Mouse (Mus musculus) Muller cell, postnatal 12 days (primary cell): ENCODE results near the gene Rsrp1.

Experiments used
- DNase-seq: peaks from one replicate; pipeline ENCODE4 v3.0.0-alpha.2; 2015; ENCODE audit errors: inconsistent ontology term

Rsrp1 gene

DNA sequence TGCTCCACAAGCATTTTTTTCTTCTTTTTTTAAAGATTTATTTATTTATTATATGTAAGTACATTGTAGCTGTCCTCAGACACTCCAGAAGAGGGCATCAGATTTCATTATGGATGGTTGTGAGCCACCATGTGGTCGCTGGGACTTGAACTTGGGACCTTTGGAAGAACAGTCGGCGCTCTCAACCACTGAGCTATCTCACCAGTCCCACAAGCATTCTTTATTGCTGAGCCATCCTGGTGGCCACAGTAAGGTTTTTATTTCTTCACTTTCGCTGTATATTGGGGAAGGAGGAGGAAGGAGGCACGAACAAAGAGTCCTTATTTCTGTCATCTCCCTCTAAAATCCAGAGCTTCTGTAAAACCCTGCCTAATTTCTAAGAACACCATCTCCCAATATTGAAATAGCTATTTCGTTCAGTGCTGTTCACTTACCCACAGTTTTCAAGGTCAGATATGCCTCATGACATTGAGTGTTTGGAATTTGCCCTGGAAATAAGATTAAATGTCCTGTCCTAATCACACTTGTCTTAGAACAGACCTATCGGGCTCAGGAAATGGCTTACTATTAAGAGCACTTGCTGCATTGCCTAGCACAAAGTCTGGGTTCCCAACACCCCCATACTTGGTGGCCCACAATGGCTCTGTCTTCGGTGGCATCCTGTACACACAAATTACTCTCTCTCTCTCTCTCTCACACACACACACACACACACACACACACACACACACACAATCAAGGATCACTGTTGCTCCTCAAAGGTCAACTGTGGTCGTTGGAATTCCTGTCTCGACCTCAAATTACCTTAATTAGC lies 1.1 kb upstream of the Rsrp1 start:
- DNase-seq, result peak; percentile 11

GRCm38 (mm10) chr4:134922925-134923244 lies 507 bp upstream of the Rsrp1 start:
- peak; percentile 81 for DNase-seq

- DNase-seq, result peak; percentile 81
These were observed 788 bp downstream of the Rsrp1 start for GRCm38 (mm10) chr4:134924019-134924741.

DNA sequence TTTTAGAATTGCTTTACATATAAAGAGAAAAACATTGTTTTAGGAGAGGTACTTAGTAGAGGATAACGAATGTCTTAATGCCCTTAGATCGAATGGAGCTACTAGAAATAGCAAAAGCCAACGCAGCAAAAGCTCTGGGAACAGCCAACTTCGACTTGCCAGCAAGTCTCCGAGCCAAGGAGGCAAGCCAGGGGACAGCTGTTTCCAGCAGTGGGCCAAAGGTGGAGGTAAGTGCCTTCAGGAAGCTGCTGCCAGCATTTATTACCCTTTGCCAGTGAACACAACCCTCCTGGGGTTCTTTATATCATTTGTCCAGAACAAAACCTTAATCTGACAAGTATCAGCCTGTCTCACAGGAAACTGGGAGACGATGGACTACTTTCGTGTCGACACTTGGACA lies 1.8 kb downstream of the Rsrp1 start:
- DNase-seq, result no peak

DNA sequence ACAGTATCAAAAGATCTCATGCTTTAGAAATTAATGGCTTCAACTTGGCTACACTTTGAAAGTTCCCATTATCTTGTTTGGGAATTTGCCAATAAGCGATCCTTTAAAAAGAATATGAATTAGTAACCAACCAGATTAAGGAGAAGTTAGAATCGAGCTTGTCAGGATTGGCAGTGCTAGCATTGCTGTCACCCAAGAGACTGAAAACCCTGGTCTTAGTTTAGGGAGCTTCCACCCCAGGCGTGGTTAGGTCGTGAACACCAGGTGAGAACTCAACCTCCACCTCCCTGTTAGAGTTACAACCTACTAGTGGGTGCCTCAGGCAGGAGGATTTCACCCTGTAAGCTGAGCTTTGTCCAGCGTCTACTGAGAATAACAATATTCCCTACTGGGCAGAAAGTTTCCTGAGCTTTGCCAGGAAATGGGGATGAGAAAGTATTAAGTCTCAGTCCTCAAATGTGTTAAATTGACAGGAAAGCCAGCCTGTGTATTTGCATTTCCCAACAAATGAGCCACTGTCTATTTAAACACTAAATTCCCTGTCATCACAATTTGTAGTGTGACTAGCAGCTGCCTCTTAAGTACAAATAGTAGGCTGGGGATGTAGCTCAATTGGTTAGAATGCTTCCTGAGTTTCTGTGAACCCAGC lies 4.5 kb downstream of the Rsrp1 start:
- DNase-seq, result no peak

GRCm38 (mm10) chr4:134928464-134928836 lies 5.1 kb downstream of the Rsrp1 start:
- DNase-seq, result no peak

GRCm38 (mm10) chr4:134929536-134929935 lies 6.1 kb downstream of the Rsrp1 start:
- no peak for DNase-seq

DNA sequence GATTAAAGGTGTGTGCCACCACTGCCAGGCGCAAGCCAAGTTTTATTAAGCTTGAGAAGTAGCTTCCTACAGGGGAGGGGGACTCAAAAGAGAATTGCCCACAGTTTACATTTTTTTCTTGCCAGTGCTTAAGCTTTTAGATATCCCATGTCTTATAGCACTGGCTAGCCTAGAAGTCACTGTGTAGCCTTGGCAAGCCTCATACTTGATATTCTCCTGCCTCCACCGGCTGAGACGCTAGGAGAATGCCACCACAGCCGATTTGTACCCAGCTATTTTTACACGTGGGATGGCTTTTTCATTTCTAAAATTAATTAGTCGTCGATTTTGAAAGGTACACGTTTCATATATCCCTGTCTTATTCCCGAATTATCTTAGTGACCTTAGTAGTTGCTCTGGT lies 6.8 kb downstream of the Rsrp1 start:
- no peak for DNase-seq

DNA sequence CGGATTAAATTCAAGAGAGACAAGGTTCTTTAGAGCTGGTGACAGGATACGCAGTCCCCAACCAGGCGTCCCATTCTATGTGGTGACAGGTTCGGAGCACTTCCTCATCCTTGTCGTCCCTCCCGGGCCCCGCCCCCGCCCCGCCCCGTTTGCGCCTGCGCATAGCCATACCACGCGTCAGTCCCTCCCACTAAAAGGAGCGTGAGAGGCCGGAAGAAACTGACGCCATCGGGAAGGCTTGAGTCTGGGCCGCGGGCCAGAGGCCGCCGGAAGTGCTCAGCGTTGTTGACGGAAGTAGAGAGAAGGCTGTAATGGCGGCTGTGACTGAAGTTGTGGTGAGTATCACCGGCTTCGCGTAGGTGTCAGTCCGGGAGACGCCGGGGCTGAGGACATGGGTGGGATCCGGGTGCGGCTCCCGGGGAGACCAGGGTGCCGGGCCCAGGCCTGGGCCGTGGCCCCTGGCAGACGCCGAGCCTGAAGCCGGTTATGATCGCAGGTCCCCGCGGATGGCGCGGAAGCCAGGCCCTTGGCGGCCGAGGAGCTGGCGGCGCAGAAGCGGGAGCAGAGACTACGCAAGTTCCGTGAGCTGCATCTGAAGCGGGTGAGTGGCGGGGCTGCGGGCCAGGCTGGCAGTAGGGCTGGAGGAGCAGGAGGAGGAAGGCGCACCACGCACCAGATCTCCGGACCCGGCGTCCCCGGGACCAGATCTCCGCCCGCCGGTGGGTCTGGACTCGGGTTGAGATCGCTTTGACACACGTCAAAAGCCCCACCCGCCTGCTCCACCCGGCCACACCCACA lies 7.5 kb downstream of the Rsrp1 start, which contains the start of gene Syf2:
Syf2 (plus strand) TSS at position 215 of the 798 bp plus-strand sequence.
- peak; percentile 99 for DNase-seq

GRCm38 (mm10) chr4:134937240-134938176 lies 14.1 kb downstream of the Rsrp1 start:
- no peak for DNase-seq

GRCm38 (mm10) chr4:134939900-134940299 lies 16.5 kb downstream of the Rsrp1 start:
- no peak for DNase-seq

DNA sequence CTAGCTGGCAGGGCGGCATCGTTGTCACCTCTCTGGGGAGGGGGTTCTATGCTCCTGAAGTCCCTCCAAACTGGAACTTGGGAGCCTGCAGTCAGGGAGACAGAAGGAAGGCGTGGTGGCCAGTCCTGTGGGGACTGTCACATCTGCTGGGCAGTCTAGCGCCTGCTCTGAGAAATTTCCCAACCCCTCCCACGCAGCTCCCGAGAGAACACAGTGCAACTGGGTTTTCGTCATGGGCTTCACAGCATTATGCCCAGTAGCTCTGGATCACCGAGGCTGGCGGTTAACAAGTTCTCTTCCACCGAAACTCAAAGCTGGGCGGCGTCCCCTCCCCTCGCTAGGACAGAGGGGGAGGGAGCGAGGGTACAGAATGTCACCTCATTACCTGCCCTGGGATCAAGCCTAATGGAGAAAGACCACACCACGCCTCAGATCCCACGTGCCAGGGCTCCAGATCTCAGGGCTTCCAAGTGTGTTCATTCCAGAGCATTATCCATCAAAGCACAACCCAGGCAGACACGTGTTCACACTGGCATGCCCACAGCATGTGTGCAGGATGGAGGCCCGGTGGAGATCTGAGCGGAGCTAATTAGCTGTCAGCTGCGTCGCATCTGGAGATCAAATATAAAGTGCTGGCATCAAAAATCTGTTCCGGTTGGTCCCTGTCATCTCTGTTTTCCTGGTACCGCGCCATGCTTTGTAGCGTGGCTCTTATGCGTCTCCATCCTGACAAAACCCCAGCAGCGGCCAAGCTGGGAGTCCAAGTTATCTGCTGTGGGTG lies 20.6 kb downstream of the Rsrp1 start:
- peak; percentile 33 for DNase-seq

- DNase-seq, result peak; percentile 69
These were observed 22.8 kb downstream of the Rsrp1 start for GRCm38 (mm10) chr4:134946024-134946744.

DNA sequence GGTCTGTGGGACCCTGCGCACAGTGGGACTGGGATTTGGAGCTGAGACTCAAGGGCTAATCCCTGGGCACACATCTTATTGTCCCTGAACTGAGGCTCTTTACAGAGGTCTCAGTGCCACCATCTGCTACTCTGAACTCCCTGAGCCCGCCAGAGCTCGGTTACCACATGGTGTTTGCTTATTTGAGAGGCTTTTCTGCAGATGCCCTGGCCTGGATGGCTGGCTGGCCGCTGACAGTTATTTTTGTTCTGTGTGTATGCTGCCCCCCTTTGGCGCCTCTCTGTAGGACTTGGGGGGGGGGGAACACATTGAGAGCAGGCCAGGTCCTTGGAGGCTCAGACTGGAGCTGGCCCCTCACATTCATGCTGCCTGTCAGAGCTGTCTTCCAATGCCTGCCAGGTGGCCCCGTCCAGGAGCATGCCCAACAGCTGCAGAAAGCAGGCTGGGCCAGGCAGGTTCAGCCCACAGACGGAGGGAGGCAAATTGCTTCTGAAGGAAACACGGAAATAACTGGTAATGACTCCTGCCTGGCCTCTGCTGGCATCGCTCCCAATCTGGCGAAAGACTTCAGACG lies 27.2 kb downstream of the Rsrp1 start:
- peak; percentile 60 for DNase-seq

- DNase-seq, result no peak
These were observed 31.1 kb downstream of the Rsrp1 start for GRCm38 (mm10) chr4:134954461-134954860.

DNA sequence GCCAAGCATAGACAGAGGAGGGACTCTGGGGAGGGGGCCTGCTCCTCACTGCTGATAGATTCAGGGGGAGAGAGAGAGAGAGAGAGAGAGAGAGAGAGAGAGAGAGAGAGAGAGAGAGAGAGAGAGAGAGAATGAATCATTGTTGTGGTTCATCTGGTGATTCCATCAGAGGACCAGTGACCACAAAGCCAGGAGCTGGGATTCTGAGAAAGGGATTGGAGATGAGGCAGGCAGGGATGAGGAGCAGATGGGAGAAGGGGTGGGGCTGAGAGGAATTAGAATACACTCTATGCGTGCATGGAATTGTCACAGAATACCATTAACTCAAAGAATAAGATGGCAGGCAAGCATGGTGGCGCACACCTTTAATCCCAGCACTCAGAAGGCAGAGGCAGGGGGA lies 31.8 kb downstream of the Rsrp1 start:
- no peak for DNase-seq

DNA sequence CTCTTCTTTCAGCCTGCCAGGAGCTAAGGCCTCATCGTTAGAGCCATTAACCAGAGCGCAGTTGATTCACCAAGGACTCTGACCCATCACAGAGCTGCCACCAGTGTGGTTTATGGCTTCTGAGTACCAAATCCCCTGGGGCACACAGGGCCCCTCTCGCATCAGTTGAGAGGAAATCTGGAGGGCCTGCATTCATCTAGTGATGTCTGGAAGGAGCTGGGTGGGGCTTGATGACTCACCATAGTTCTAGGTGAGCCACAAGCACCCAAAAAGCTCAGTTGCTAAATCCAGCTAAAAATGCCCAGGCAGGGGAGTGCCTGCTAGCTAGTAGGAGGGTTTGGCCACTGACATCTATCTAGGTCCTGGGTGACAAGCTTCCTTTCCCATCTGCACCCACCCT lies 32.5 kb downstream of the Rsrp1 start:
- DNase-seq, result no peak

DNA sequence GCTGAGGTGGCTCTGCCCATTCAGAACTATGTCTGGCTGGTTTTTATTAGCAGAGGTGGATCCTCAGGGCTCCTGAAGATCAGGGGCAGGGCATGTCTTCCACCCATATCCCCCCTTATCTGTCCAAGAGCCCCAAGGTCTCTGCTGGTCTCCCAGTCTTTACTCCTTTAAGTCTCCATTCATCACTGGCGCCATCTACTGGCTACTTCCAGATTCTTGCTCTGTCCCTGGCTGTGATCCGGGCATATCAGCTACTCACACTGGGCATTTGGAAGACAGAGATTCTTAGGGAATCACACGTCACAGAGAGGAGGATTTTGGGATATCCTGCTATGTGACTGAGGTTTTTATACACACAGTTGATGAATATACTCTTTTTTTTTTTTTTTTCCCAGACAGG lies 32.9 kb downstream of the Rsrp1 start:
- DNase-seq, result no peak
